Mouse (Mus musculus): ENCODE results near the gene Scyl3. TPM values are rescaled to one million over a fixed set of nuclear protein-coding genes. Genes with fewer than 3 reads are reported as not detected.

Scyl3 gene
- polyA plus RNA-seq, 1 experiment from 2014 or later = 17.5 TPM

- Histone ChIP-seq H3K9ac (ENCODE audit: low read depth, low read length) (peak overlapping the region; percentile 82), H3K9me3 (ENCODE audit: control insufficient read depth, low read length) (no peaks in the 10 kb centered on the region), H3K27ac (ENCODE audit: low read depth, low read length) (no peak overlapping the region), H3K36me3 (ENCODE audit: control insufficient read depth, insufficient read depth, low read length) (no peaks in the 10 kb centered on the region), H3K4me1 (ENCODE audit: control insufficient read depth, insufficient read depth, low read length) (0 out of 2 replicates have a peak, but pooled peaks cover 7% of the 10 kb centered on the region), H3K27me3 (ENCODE audit: control insufficient read depth, insufficient read depth, low read length) (no peaks in the 10 kb centered on the region), H3K4me2 (replicated peaks; ENCODE audit: low read depth, low read length) (peak overlapping the region; percentile 69), H3K4me3 (ENCODE audit: low read length) (peak overlapping the region; percentile 81)
- WGBS = 2% methylated on average over 38 of the region's 38 CpGs
- peak; percentile 79 for ATAC-seq (ENCODE audit: low FRiP score, low TSS enrichment)
Observed at GRCm38 (mm10) chr1:163994173-163994720, 65.3 kb downstream of the Scyl3 start.

GRCm38 (mm10) chr1:163994721-163995608 is 66.1 kb downstream of the Scyl3 start, which contains the start of the genes BC055324 and Mettl18:
BC055324 (minus strand) TSS chr1:163994796.
Mettl18 (plus strand) TSS chr1:163994889.
- Histone ChIP-seq H3K27me3 (ENCODE audit: control insufficient read depth, insufficient read depth, low read length) (no peaks in the 10 kb centered on the region), H3K4me3 (ENCODE audit: low read length) (peak within 1 kb of the TSS; percentile 81), H3K9me3 (ENCODE audit: control insufficient read depth, low read length) (no peaks in the 10 kb centered on the region), H3K4me2 (replicated peaks; ENCODE audit: low read depth, low read length) (peak within 1 kb of the TSS; percentile 74), H3K27ac (ENCODE audit: low read depth, low read length) (peak within 1 kb of the TSS; percentile 74), H3K36me3 (ENCODE audit: control insufficient read depth, insufficient read depth, low read length) (no peaks in the 10 kb centered on the region), H3K4me1 (ENCODE audit: control insufficient read depth, insufficient read depth, low read length) (0 out of 2 replicates have a peak, but pooled peaks cover 7% of the 10 kb centered on the region), H3K9ac (ENCODE audit: low read depth, low read length) (peak within 1 kb of the TSS; percentile 82)
- peak; percentile 97 for ATAC-seq (ENCODE audit: low FRiP score, low TSS enrichment)
- 4% methylated on average over 43 of the region's 43 CpGs for WGBS

DNA sequence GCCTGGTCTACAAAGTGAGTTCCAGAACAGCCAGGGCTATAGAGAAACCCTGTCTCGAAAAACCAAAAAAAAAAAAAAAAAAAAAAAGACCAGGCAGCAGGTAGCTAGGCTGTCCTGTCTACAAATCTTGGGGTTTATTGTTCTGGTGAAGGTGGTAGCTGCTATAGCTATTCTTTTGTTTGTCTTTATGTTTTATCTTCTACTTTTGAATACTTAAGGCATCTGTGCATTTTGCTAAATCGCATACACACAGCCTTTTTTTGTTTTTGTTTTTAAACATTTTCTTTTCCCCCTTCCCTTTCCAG is 66.7 kb downstream of the Scyl3 start:
- Histone ChIP-seq H3K4me1 (ENCODE audit: control insufficient read depth, insufficient read depth, low read length) (0 out of 2 replicates have a peak, but pooled peaks cover 7% of the 10 kb centered on the region), H3K9ac (ENCODE audit: low read depth, low read length) (peak overlapping the region; percentile 82; the same call in 1 of the 2 replicates), H3K27ac (ENCODE audit: low read depth, low read length) (no peak overlapping the region), H3K27me3 (ENCODE audit: control insufficient read depth, insufficient read depth, low read length) (no peaks in the 10 kb centered on the region), H3K4me3 (ENCODE audit: low read length) (peak overlapping the region; percentile 81), H3K36me3 (ENCODE audit: control insufficient read depth, insufficient read depth, low read length) (no peaks in the 10 kb centered on the region), H3K4me2 (replicated peaks; ENCODE audit: low read depth, low read length) (peak overlapping the region; percentile 74), H3K9me3 (ENCODE audit: control insufficient read depth, low read length) (no peaks in the 10 kb centered on the region)
- WGBS = 91% methylated on average over 1 of the region's 2 CpGs
- ATAC-seq (ENCODE audit: low FRiP score, low TSS enrichment) = no peak

DNA sequence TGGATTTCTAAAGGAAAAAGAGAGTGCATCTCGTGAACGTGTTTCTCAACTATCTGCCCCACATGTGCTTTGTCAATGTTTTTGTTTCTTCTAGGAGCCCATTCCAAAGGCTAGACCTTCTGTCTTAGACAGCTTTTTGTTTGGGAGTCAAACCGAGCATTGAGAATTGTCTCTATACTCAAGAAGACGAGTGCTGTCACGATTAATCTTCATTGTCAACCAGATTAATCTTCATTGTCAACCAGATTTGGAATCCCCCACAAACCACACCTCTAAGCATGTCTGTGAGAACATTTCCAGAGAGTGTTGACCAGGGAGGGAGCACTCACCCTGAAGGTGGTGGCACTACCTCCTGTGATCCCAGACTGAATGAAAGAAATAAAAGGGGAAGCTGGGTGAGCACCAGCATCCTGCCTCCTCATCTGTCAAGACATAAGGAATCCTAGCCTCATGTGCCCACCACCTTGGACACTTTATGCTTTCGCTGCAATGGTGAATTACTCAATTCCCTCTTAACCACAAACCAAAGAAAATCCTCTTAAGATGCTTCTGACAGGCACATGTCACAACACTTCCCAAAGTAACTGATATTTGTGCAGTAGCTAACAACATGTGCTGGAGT is 73.0 kb downstream of the Scyl3 start:
- no peaks in the 10 kb centered on the region for H3K4me1 ChIP-seq (ENCODE audit: control insufficient read depth, insufficient read depth, low read length)
- no peaks in the 10 kb centered on the region for H3K27me3 ChIP-seq (ENCODE audit: control insufficient read depth, insufficient read depth, low read length)
- ATAC-seq (ENCODE audit: low FRiP score, low TSS enrichment) = no peak
- no peak overlapping the region for H3K4me2 ChIP-seq (replicated peaks; ENCODE audit: low read depth, low read length)
- H3K9ac ChIP-seq (ENCODE audit: low read depth, low read length) = no peak overlapping the region
- H3K27ac ChIP-seq (ENCODE audit: low read depth, low read length) = no peak overlapping the region
- no peak overlapping the region for H3K4me3 ChIP-seq (ENCODE audit: low read length)
- H3K9me3 ChIP-seq (ENCODE audit: control insufficient read depth, low read length) = no peaks in the 10 kb centered on the region
- WGBS = 75% methylated on average over 6 of the region's 6 CpGs
- H3K36me3 ChIP-seq (ENCODE audit: control insufficient read depth, insufficient read depth, low read length) = no peaks in the 10 kb centered on the region

- Histone ChIP-seq H3K4me2 (replicated peaks; ENCODE audit: low read depth, low read length) (no peak overlapping the region), H3K36me3 (ENCODE audit: control insufficient read depth, insufficient read depth, low read length) (no peaks in the 10 kb centered on the region), H3K9me3 (ENCODE audit: control insufficient read depth, low read length) (no peaks in the 10 kb centered on the region), H3K27me3 (ENCODE audit: control insufficient read depth, insufficient read depth, low read length) (no peaks in the 10 kb centered on the region), H3K9ac (ENCODE audit: low read depth, low read length) (no peak overlapping the region), H3K4me1 (ENCODE audit: control insufficient read depth, insufficient read depth, low read length) (no peaks in the 10 kb centered on the region), H3K4me3 (ENCODE audit: low read length) (no peak overlapping the region), H3K27ac (ENCODE audit: low read depth, low read length) (no peak overlapping the region)
- 84% methylated on average over 3 of the region's 3 CpGs for WGBS
- ATAC-seq (ENCODE audit: low FRiP score, low TSS enrichment) = no peak
Observed at GRCm38 (mm10) chr1:164004311-164004710, 75.4 kb downstream of the Scyl3 start.

Other genes with a start within 250 kb of the Scyl3 start
- gene Mettl11b, start 203.9 kb upstream of the Scyl3 start, polyA plus RNA-seq (2014; fragmentation: Nextera tagmentation; extraction: Ambion mirVana) = 0.10 TPM in 1 of 2 replicates, not detected in the other
- gene Kifap3, start 149.5 kb upstream of the Scyl3 start, polyA plus RNA-seq (2014; fragmentation: Nextera tagmentation; extraction: Ambion mirVana) = 31.7 and 36.8 TPM in 2 replicates
- 19.8 and 32.6 TPM in 2 replicates for gene BC055324, start 65.7 kb downstream of the Scyl3 start, polyA plus RNA-seq (2014; fragmentation: Nextera tagmentation; extraction: Ambion mirVana)
- 9.5 and 9.6 TPM in 2 replicates for gene Mettl18, start 65.8 kb downstream of the Scyl3 start, polyA plus RNA-seq (2014; fragmentation: Nextera tagmentation; extraction: Ambion mirVana)
- not detected in 2 replicates for gene Sele, start 119.1 kb downstream of the Scyl3 start, polyA plus RNA-seq (2014; fragmentation: Nextera tagmentation; extraction: Ambion mirVana)
- gene Sell, start 132.9 kb downstream of the Scyl3 start, polyA plus RNA-seq (2014; fragmentation: Nextera tagmentation; extraction: Ambion mirVana) = 0.03 and 0.45 TPM in 2 replicates
- 0.32 TPM in 1 of 2 replicates, not detected in the other for gene Selp, start 186.2 kb downstream of the Scyl3 start, polyA plus RNA-seq (2014; fragmentation: Nextera tagmentation; extraction: Ambion mirVana)
- 0.21 and 0.27 TPM in 2 replicates for gene F5, start 222.7 kb downstream of the Scyl3 start, polyA plus RNA-seq (2014; fragmentation: Nextera tagmentation; extraction: Ambion mirVana)